Mouse (Mus musculus) liver, embryonic 14.5 days (tissue): ENCODE measurements around the gene Gm8693.
"Not testable (repeated sequence)": the region's sequence is repeated elsewhere in the genome, so short reads cannot be mapped to it uniquely, and the experiment has no call there.

ENCODE experiments used
- CTCF ChIP-seq: IDR thresholded peaks from 2 replicates; pipeline ENCODE4 v1.5.1; 2016; ENCODE audit warnings: antibody characterized with exemption, low read depth, control low read depth
- EP300 ChIP-seq: IDR thresholded peaks from 2 replicates; pipeline ENCODE4 v1.6.1; 2016; ENCODE audit warnings: antibody characterized with exemption, low read depth

- TF ChIP-seq CTCF, EP300: not testable (repeated sequence)
Observed at GRCm38 (mm10) chr7:22692217-22692616, at the start of gene Gm8693.
